Mouse (Mus musculus): ENCODE measurements at regions not wholly inside any gene's neighbourhood (a gene's known extent, or its start where the extent isn't known, plus 50 kb on each side); places are given as distances from the start of the nearest gene placed in this dataset.

GRCm38 (mm10) chr3:17201773-17202172, 746.4 kb upstream of the Cypt12 start:
- Histone ChIP-seq H3K27me3 (ENCODE audit: control insufficient read depth, insufficient read depth, low read length) (no peaks in the 10 kb centered on the region), H3K9ac (ENCODE audit: low read depth, low read length) (no peak overlapping the region)
- 81% methylated on average over 3 of the region's 3 CpGs for WGBS (ENCODE audit: insufficient replicate concordance)

GRCm38 (mm10) chr3:17214031-17214430, 734.2 kb upstream of the Cypt12 start:
- Histone ChIP-seq H3K9me3 (replicated peaks; ENCODE audit: control insufficient read depth, low read length) (no peaks in the 10 kb centered on the region), H3K4me2 (no peak overlapping the region), H3K27ac (ENCODE audit: low read depth, low read length) (no peak overlapping the region), H3K36me3 (ENCODE audit: control insufficient read depth, insufficient read depth, low read length) (no peaks in the 10 kb centered on the region), H3K4me1 (ENCODE audit: control insufficient read depth, insufficient read depth, low read length) (no peaks in the 10 kb centered on the region), H3K27me3 (ENCODE audit: control insufficient read depth, insufficient read depth, low read length) (no peaks in the 10 kb centered on the region), H3K9ac (ENCODE audit: low read depth, low read length) (no peak overlapping the region), H3K4me3 (ENCODE audit: low read depth, low read length) (no peak overlapping the region)
- WGBS (ENCODE audit: insufficient replicate concordance) = 81% methylated on average over 3 of the region's 3 CpGs
- ATAC-seq (replicated peaks; ENCODE audit: insufficient number of reproducible peaks, low FRiP score, low TSS enrichment) = no peak

More at GRCm38 (mm10) chr3:17201773-17202172, 746.4 kb upstream of the Cypt12 start:
- no peak for ATAC-seq (replicated peaks; ENCODE audit: insufficient number of reproducible peaks, low FRiP score, low TSS enrichment)
- Histone ChIP-seq H3K4me3 (ENCODE audit: low read depth, low read length) (no peak overlapping the region), H3K9me3 (replicated peaks; ENCODE audit: control insufficient read depth, low read length) (no peaks in the 10 kb centered on the region), H3K36me3 (ENCODE audit: control insufficient read depth, insufficient read depth, low read length) (no peaks in the 10 kb centered on the region), H3K4me2 (no peak overlapping the region), H3K27ac (ENCODE audit: low read depth, low read length) (no peak overlapping the region), H3K4me1 (ENCODE audit: control insufficient read depth, insufficient read depth, low read length) (no peaks in the 10 kb centered on the region)

- no peak for ATAC-seq (replicated peaks; ENCODE audit: insufficient number of reproducible peaks, low FRiP score, low TSS enrichment)
- Histone ChIP-seq H3K4me3 (ENCODE audit: low read depth, low read length) (no peak overlapping the region), H3K9ac (ENCODE audit: low read depth, low read length) (no peak overlapping the region), H3K27me3 (ENCODE audit: control insufficient read depth, insufficient read depth, low read length) (no peaks in the 10 kb centered on the region), H3K9me3 (replicated peaks; ENCODE audit: control insufficient read depth, low read length) (no peaks in the 10 kb centered on the region), H3K4me2 (no peak overlapping the region), H3K27ac (ENCODE audit: low read depth, low read length) (no peak overlapping the region), H3K4me1 (ENCODE audit: control insufficient read depth, insufficient read depth, low read length) (no peaks in the 10 kb centered on the region), H3K36me3 (ENCODE audit: control insufficient read depth, insufficient read depth, low read length) (no peaks in the 10 kb centered on the region)
- WGBS (ENCODE audit: insufficient replicate concordance) = 76% methylated on average over 2 of the region's 2 CpGs
Observed at GRCm38 (mm10) chr3:17216825-17217224, 731.4 kb upstream of the Cypt12 start.

GRCm38 (mm10) chr3:17238407-17238806, 709.8 kb upstream of the Cypt12 start:
- Histone ChIP-seq H3K27ac (ENCODE audit: low read depth, low read length) (no peak overlapping the region), H3K9me3 (replicated peaks; ENCODE audit: control insufficient read depth, low read length) (no peaks in the 10 kb centered on the region), H3K9ac (ENCODE audit: low read depth, low read length) (no peak overlapping the region), H3K36me3 (ENCODE audit: control insufficient read depth, insufficient read depth, low read length) (no peaks in the 10 kb centered on the region), H3K4me3 (ENCODE audit: low read depth, low read length) (no peak overlapping the region), H3K4me2 (no peak overlapping the region), H3K27me3 (ENCODE audit: control insufficient read depth, insufficient read depth, low read length) (no peaks in the 10 kb centered on the region), H3K4me1 (ENCODE audit: control insufficient read depth, insufficient read depth, low read length) (no peaks in the 10 kb centered on the region)
- 15% methylated on average over 1 of the region's 1 CpGs for WGBS (ENCODE audit: insufficient replicate concordance)
- no peak for ATAC-seq (replicated peaks; ENCODE audit: insufficient number of reproducible peaks, low FRiP score, low TSS enrichment)

- no peaks in the 10 kb centered on the region for H3K4me1 ChIP-seq (ENCODE audit: control insufficient read depth, insufficient read depth, low read length)
Observed at GRCm38 (mm10) chr3:17258397-17258796, 689.8 kb upstream of the Cypt12 start.

GRCm38 (mm10) chr3:17259093-17259492, 689.1 kb upstream of the Cypt12 start:
- Histone ChIP-seq H3K9ac (ENCODE audit: low read depth, low read length) (no peak overlapping the region), H3K4me1 (ENCODE audit: control insufficient read depth, insufficient read depth, low read length) (no peaks in the 10 kb centered on the region), H3K4me3 (ENCODE audit: low read depth, low read length) (no peak overlapping the region), H3K36me3 (ENCODE audit: control insufficient read depth, insufficient read depth, low read length) (no peaks in the 10 kb centered on the region), H3K9me3 (replicated peaks; ENCODE audit: control insufficient read depth, low read length) (no peaks in the 10 kb centered on the region), H3K27ac (ENCODE audit: low read depth, low read length) (no peak overlapping the region), H3K4me2 (no peak overlapping the region), H3K27me3 (ENCODE audit: control insufficient read depth, insufficient read depth, low read length) (no peaks in the 10 kb centered on the region)
- no peak for ATAC-seq (replicated peaks; ENCODE audit: insufficient number of reproducible peaks, low FRiP score, low TSS enrichment)
- WGBS (ENCODE audit: insufficient replicate concordance) = 65% methylated on average over 3 of the region's 3 CpGs

More at GRCm38 (mm10) chr3:17258397-17258796, 689.8 kb upstream of the Cypt12 start:
- Histone ChIP-seq H3K4me2 (no peak overlapping the region), H3K9me3 (replicated peaks; ENCODE audit: control insufficient read depth, low read length) (no peaks in the 10 kb centered on the region), H3K27me3 (ENCODE audit: control insufficient read depth, insufficient read depth, low read length) (no peaks in the 10 kb centered on the region), H3K9ac (ENCODE audit: low read depth, low read length) (no peak overlapping the region), H3K4me3 (ENCODE audit: low read depth, low read length) (no peak overlapping the region), H3K36me3 (ENCODE audit: control insufficient read depth, insufficient read depth, low read length) (no peaks in the 10 kb centered on the region), H3K27ac (ENCODE audit: low read depth, low read length) (no peak overlapping the region)
- ATAC-seq (replicated peaks; ENCODE audit: insufficient number of reproducible peaks, low FRiP score, low TSS enrichment) = no peak

GRCm38 (mm10) chr3:17281231-17281630, 667.0 kb upstream of the Cypt12 start:
- Histone ChIP-seq H3K4me2 (no peak overlapping the region), H3K9me3 (replicated peaks; ENCODE audit: control insufficient read depth, low read length) (no peaks in the 10 kb centered on the region), H3K4me1 (ENCODE audit: control insufficient read depth, insufficient read depth, low read length) (no peaks in the 10 kb centered on the region), H3K9ac (ENCODE audit: low read depth, low read length) (no peak overlapping the region), H3K4me3 (ENCODE audit: low read depth, low read length) (no peak overlapping the region), H3K27me3 (ENCODE audit: control insufficient read depth, insufficient read depth, low read length) (no peaks in the 10 kb centered on the region), H3K36me3 (ENCODE audit: control insufficient read depth, insufficient read depth, low read length) (no peaks in the 10 kb centered on the region), H3K27ac (ENCODE audit: low read depth, low read length) (no peak overlapping the region)
- no peak for ATAC-seq (replicated peaks; ENCODE audit: insufficient number of reproducible peaks, low FRiP score, low TSS enrichment)
- WGBS (ENCODE audit: insufficient replicate concordance) = 78% methylated on average over 6 of the region's 6 CpGs

- Histone ChIP-seq H3K4me2 (no peak overlapping the region), H3K4me1 (ENCODE audit: control insufficient read depth, insufficient read depth, low read length) (no peaks in the 10 kb centered on the region), H3K27ac (ENCODE audit: low read depth, low read length) (no peak overlapping the region), H3K4me3 (ENCODE audit: low read depth, low read length) (no peak overlapping the region), H3K9me3 (replicated peaks; ENCODE audit: control insufficient read depth, low read length) (no peaks in the 10 kb centered on the region), H3K27me3 (ENCODE audit: control insufficient read depth, insufficient read depth, low read length) (no peaks in the 10 kb centered on the region), H3K36me3 (ENCODE audit: control insufficient read depth, insufficient read depth, low read length) (no peaks in the 10 kb centered on the region), H3K9ac (ENCODE audit: low read depth, low read length) (no peak overlapping the region)
- no peak for ATAC-seq (replicated peaks; ENCODE audit: insufficient number of reproducible peaks, low FRiP score, low TSS enrichment)
- 82% methylated on average over 3 of the region's 3 CpGs for WGBS (ENCODE audit: insufficient replicate concordance)
Observed at GRCm38 (mm10) chr3:17282881-17283280, 665.3 kb upstream of the Cypt12 start.

GRCm38 (mm10) chr3:17317523-17317922, 630.7 kb upstream of the Cypt12 start:
- Histone ChIP-seq H3K4me2 (no peak overlapping the region), H3K9ac (ENCODE audit: low read depth, low read length) (no peak overlapping the region), H3K9me3 (replicated peaks; ENCODE audit: control insufficient read depth, low read length) (no peaks in the 10 kb centered on the region), H3K27me3 (ENCODE audit: control insufficient read depth, insufficient read depth, low read length) (no peaks in the 10 kb centered on the region), H3K4me1 (ENCODE audit: control insufficient read depth, insufficient read depth, low read length) (peaks cover 3% of the 10 kb centered on the region; the same call in 1 of the 2 replicates), H3K27ac (ENCODE audit: low read depth, low read length) (no peak overlapping the region), H3K4me3 (ENCODE audit: low read depth, low read length) (no peak overlapping the region), H3K36me3 (ENCODE audit: control insufficient read depth, insufficient read depth, low read length) (no peaks in the 10 kb centered on the region)
- ATAC-seq (replicated peaks; ENCODE audit: insufficient number of reproducible peaks, low FRiP score, low TSS enrichment) = no peak
